Mouse (Mus musculus) intestine, postnatal 0 days (tissue): ENCODE data around the gene Ehd3. TPM values are rescaled to one million over a fixed set of nuclear protein-coding genes. Genes with fewer than 3 reads are reported as not detected.

Source experiments
- ATAC-seq: fragments of 200-750 bp; cut with Nextera tagmentation; 2 replicates; pipeline ENCODE4 v1.8.0; 2017; ENCODE audit warnings: mild to moderate bottlenecking, moderate TSS enrichment, moderate library complexity
- H3K27ac ChIP-seq: fragments of 300-500 bp; sonication (generic); 2 replicates; pipeline ENCODE4 v1.5.1; 2014; ENCODE audit warnings: mild to moderate bottlenecking, low read depth, low read length, moderate library complexity
- H3K27me3 ChIP-seq: fragments of 300-500 bp; sonication (generic); replicated peaks from 2 replicates; pipeline ENCODE4 v1.6.1; 2014; ENCODE audit warnings: low read length, mixed read lengths; ENCODE audit not compliant: control insufficient read depth, insufficient read depth
- H3K36me3 ChIP-seq: fragments of 300-500 bp; sonication (generic); 2 replicates; pipeline ENCODE4 v1.6.1; 2014; ENCODE audit warnings: mild to moderate bottlenecking, moderate library complexity; ENCODE audit not compliant: control insufficient read depth, insufficient read depth
- H3K4me1 ChIP-seq: fragments of 300-500 bp; sonication (generic); replicated peaks from 2 replicates; pipeline ENCODE4 v1.6.1; 2014; ENCODE audit warnings: antibody characterized with exemption, low read length, mixed read lengths; ENCODE audit not compliant: control insufficient read depth, insufficient read depth
- H3K4me2 ChIP-seq: fragments of 300-500 bp; sonication (generic); replicated peaks from 2 replicates; pipeline ENCODE4 v1.6.1; 2014; ENCODE audit warnings: low read depth, mild to moderate bottlenecking, moderate library complexity
- H3K4me3 ChIP-seq: fragments of 300-500 bp; sonication (generic); 2 replicates; pipeline ENCODE4 v1.5.1; 2014; ENCODE audit warnings: low read depth, low read length
- H3K9ac ChIP-seq: fragments of 300-500 bp; sonication (generic); 2 replicates; pipeline ENCODE4 v1.6.1; 2014; ENCODE audit warnings: mild to moderate bottlenecking, low read depth, low read length
- H3K9me3 ChIP-seq: fragments of 300-500 bp; sonication (generic); 2 replicates; pipeline ENCODE4 v1.6.1; 2016; ENCODE audit warnings: mixed run types; ENCODE audit not compliant: control insufficient read depth
- CTCF ChIP-seq: sonication (generic); IDR thresholded peaks from 2 replicates; pipeline ENCODE4 v1.5.1; 2016; ENCODE audit warnings: low read depth, mild to moderate bottlenecking, control low read depth, antibody characterized with exemption, moderate library complexity
- WGBS: fragments of 180-500 bp; shearing (Covaris S2); extraction: QIAGEN DNeasy Blood & Tissue Kit; methylation state at CpG from one replicate; pipeline ENCODE4 v1.1.7; 2014; 5-methylcytosine and 5-hydroxymethylcytosine counted together
- polyA plus RNA-seq: library from polyadenylated mRNA; unstranded; fragments of >200 nt; fragmentation: Nextera tagmentation; extraction: Ambion mirVana; gene quantifications from 2 replicates; pipeline ENCODE4 v1.2.1, GENCODE M21; 2015

The Ehd3 gene
- polyA plus RNA-seq, 1 experiment from 2014 or later: 5.0 TPM

- no peak for ATAC-seq
Observed at GRCm38 (mm10) chr17:73870956-73871605, 67.1 kb downstream of the Ehd3 start.

GRCm38 (mm10) chr17:73875268-73875667 lies 71.3 kb downstream of the Ehd3 start:
- TF ChIP-seq CTCF: no peak
- 78% methylated on average over 4 of the region's 4 CpGs for WGBS
- Histone ChIP-seq H3K4me1 (no peaks in the 10 kb centered on the region), H3K4me3 (no peak overlapping the region), H3K36me3 (no peaks in the 10 kb centered on the region; the same call in 1 of the 2 replicates), H3K4me2 (no peak overlapping the region), H3K27ac (no peak overlapping the region), H3K27me3 (no peaks in the 10 kb centered on the region), H3K9me3 (no peaks in the 10 kb centered on the region), H3K9ac (no peak overlapping the region)
- no peak for ATAC-seq

More at GRCm38 (mm10) chr17:73870956-73871605, 67.1 kb downstream of the Ehd3 start:
- Histone ChIP-seq H3K4me1 (no peaks in the 10 kb centered on the region), H3K4me2 (no peak overlapping the region), H3K36me3 (no peaks in the 10 kb centered on the region), H3K4me3 (no peak overlapping the region), H3K27ac (no peak overlapping the region), H3K9ac (no peak overlapping the region), H3K27me3 (no peaks in the 10 kb centered on the region), H3K9me3 (no peaks in the 10 kb centered on the region)
- TF ChIP-seq CTCF: no peak
- 87% methylated on average over 14 of the region's 14 CpGs for WGBS

GRCm38 (mm10) chr17:73875674-73876073 lies 71.7 kb downstream of the Ehd3 start:
- Histone ChIP-seq H3K4me1 (no peaks in the 10 kb centered on the region), H3K9me3 (no peaks in the 10 kb centered on the region), H3K27ac (no peak overlapping the region), H3K4me3 (no peak overlapping the region), H3K4me2 (no peak overlapping the region), H3K9ac (no peak overlapping the region), H3K27me3 (no peaks in the 10 kb centered on the region), H3K36me3 (no peaks in the 10 kb centered on the region; the same call in 1 of the 2 replicates)
- 79% methylated on average over 7 of the region's 7 CpGs for WGBS
- no peak for ATAC-seq
- no peak for TF ChIP-seq CTCF

GRCm38 (mm10) chr17:73879262-73879916 lies 75.5 kb downstream of the Ehd3 start:
- WGBS: 90% methylated on average over 10 of the region's 10 CpGs
- TF ChIP-seq CTCF: no peak
- H3K27ac ChIP-seq: no peak overlapping the region
- no peaks in the 10 kb centered on the region; the same call in 1 of the 2 replicates for H3K27me3 ChIP-seq
- no peak overlapping the region for H3K4me2 ChIP-seq
- no peaks in the 10 kb centered on the region for H3K4me1 ChIP-seq
- H3K9me3 ChIP-seq: no peaks in the 10 kb centered on the region
- no peak overlapping the region for H3K9ac ChIP-seq
- no peak for ATAC-seq
- H3K36me3 ChIP-seq: no peaks in the 10 kb centered on the region; the same call in 1 of the 2 replicates
- no peak overlapping the region for H3K4me3 ChIP-seq

- no peak for TF ChIP-seq CTCF
- no peak overlapping the region for H3K4me3 ChIP-seq
- H3K9ac ChIP-seq: no peak overlapping the region
- H3K36me3 ChIP-seq: no peaks in the 10 kb centered on the region; the same call in 1 of the 2 replicates
- no peak for ATAC-seq
- WGBS: 75% methylated on average over 6 of the region's 6 CpGs
- H3K27me3 ChIP-seq: no peaks in the 10 kb centered on the region; the same call in 1 of the 2 replicates
- no peaks in the 10 kb centered on the region for H3K4me1 ChIP-seq
- no peaks in the 10 kb centered on the region for H3K9me3 ChIP-seq
- no peak overlapping the region for H3K4me2 ChIP-seq
- H3K27ac ChIP-seq: no peak overlapping the region
Observed at GRCm38 (mm10) chr17:73880286-73880685, 76.4 kb downstream of the Ehd3 start.

- Histone ChIP-seq H3K9ac (no peak overlapping the region), H3K4me2 (no peak overlapping the region), H3K27me3 (no peaks in the 10 kb centered on the region; the same call in 1 of the 2 replicates), H3K9me3 (no peaks in the 10 kb centered on the region), H3K4me3 (no peak overlapping the region), H3K27ac (no peak overlapping the region), H3K4me1 (no peaks in the 10 kb centered on the region), H3K36me3 (no peaks in the 10 kb centered on the region; the same call in 1 of the 2 replicates)
- WGBS: 18% methylated on average over 6 of the region's 6 CpGs
- no peak for TF ChIP-seq CTCF
- no peak for ATAC-seq
Observed at GRCm38 (mm10) chr17:73881295-73881694, 77.4 kb downstream of the Ehd3 start.

Other genes with a start within 250 kb of the Ehd3 start
- 0.08 and 0.30 TPM in 2 replicates for gene Galnt14, start 93.7 kb upstream of the Ehd3 start, polyA plus RNA-seq
- gene Xdh, start 146.1 kb downstream of the Ehd3 start, polyA plus RNA-seq: 42.9 and 51.1 TPM in 2 replicates
- gene Srd5a2, start 243.8 kb downstream of the Ehd3 start, polyA plus RNA-seq: not detected in 2 replicates